Mouse (Mus musculus) right cerebral cortex, postnatal 4 days (tissue): Measurements from ENCODE around the gene Fam160a2.
A peak's percentile ranks its signal among the peaks of the same experiment; 100 is the strongest.

Experiments used
- DNase-seq: peaks from one replicate; pipeline ENCODE4 v3.0.0-alpha.2; 2022

Fam160a2 gene

DNA sequence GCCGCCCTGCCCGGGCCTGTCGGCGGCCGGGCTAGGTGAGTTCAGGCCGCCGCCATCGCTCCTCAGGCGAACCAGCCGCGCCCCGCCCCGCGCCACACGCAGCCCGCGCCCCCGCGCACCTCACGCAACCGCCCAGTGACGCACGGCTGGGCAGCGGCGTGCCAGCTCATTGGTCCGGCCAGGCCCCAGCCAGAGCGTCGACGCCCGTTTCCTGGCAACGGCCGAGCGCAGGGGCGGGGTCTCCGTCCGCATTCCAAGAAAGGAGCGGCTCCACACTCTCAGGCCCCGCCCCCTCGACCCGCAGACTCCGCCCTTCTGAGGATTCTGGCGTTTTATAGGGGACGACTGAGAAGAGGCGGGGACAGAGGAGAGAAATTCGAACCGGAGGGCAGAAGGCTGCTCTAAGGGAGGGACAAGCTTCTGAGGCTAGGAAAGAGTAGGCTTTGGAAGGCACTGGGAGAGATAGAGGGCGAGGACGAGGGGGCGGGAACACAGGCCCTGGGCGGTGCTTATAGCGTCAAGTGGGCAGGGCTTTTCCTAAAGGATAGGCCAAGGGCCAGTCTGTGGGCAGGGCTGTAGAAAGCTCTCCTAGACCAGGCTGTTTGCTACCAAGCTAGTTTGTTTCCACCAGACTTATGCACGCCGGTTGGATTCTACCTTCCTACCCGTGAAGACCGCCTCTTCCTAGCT is at the start of gene Fam160a2:
TSS of gene Fam160a2 (minus strand) at position 120 of the 690 bp plus-strand sequence.
- peak; percentile 99 for DNase-seq

DNA sequence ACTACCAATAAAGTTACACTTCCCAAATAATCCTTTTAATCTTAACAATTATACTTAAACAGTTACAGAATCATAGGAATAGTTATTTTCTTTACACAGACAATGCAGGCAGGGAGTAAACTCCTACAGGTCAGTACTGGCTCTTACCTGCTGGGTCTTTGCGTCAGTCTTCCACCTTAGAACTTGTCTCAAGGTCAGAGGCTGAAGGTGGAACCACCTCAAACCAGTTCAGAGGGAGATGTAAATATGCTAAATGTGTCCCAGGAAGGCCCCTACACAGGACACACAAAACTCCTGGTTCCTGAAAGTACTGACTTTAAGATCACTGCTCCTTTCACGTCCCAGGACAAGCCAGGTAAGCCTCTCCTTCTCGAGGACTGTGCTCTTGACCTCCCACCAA is 45.2 kb upstream of the Fam160a2 start:
- DNase-seq = no peak

- no peak for DNase-seq
These were observed 41.6 kb upstream of the Fam160a2 start for GRCm38 (mm10) chr7:105441426-105441825.

- no peak for DNase-seq
These were observed 38.3 kb upstream of the Fam160a2 start for GRCm38 (mm10) chr7:105437979-105438772.

DNA sequence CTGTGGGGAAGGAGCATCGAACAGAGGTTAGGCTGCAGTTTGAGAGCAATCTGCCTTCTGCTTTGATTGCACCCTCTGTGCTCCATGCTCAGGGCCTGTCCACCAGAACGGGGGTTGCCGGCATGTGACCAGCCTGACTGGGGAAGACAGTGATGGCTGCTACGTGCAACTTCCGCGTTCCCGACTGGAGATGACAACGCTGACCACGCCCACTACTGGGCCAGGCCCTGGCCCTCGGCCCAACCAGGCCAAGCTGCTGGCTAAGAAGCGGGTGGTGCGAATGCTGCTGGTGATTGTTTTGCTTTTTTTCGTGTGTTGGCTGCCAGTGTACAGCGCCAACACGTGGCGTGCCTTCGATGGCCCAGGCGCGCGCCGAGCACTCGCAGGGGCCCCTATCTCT is 34.9 kb upstream of the Fam160a2 start:
- no peak for DNase-seq

DNA sequence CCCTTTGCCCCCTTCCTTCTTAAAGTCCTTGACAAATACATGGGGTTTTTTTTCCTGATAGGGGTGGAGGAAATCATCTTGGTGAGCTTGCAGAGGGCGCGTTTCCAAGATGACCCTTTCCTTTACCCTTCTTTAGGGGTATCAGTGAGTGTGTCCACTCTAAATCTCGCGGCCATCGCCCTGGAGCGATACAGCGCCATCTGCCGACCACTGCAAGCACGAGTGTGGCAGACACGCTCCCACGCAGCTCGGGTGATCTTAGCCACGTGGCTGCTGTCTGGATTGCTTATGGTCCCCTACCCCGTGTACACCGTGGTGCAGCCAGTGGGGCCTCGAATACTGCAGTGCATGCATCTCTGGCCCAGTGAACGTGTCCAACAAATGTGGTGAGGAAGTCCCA is 34.0 kb upstream of the Fam160a2 start:
- no peak for DNase-seq

DNA sequence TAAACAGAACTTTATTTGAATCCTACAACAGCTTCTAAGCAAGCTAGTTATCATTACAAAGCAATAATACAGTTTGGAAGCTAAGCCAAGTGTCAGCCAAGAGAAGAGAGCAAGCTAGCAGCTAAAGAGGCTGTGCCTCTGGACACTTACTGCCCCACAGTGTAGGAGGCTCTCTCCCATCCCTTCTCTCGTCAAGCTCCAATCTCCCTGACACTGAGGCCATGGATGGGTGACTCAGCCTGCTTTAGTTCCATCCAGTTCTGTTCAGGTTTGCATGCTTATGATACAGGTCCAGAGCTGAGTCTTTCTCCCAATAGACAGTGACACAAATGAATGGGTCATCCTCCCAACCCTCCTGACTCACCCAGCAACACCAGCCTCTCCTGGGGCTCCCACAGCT is 32.2 kb upstream of the Fam160a2 start:
- DNase-seq = no peak

DNA sequence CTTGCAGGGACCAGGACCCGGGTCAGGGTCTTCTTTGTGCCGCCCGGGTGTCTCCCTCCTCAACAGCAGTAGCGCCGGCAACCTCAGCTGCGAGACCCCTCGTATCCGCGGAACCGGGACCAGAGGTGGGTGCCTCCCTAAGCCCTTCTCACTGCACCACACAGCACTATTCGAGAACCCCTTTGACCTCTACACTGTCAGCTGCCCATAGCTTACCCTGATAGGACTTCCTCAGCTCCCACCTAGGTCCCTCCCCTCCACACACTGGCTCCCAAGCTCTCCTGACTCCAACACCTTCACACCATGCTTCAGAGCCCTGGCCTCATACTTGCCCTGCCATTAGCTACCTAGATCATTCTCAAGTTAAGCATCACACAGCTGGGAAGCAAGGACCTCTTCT is 26.2 kb upstream of the Fam160a2 start:
- peak; percentile 19 for DNase-seq

DNA sequence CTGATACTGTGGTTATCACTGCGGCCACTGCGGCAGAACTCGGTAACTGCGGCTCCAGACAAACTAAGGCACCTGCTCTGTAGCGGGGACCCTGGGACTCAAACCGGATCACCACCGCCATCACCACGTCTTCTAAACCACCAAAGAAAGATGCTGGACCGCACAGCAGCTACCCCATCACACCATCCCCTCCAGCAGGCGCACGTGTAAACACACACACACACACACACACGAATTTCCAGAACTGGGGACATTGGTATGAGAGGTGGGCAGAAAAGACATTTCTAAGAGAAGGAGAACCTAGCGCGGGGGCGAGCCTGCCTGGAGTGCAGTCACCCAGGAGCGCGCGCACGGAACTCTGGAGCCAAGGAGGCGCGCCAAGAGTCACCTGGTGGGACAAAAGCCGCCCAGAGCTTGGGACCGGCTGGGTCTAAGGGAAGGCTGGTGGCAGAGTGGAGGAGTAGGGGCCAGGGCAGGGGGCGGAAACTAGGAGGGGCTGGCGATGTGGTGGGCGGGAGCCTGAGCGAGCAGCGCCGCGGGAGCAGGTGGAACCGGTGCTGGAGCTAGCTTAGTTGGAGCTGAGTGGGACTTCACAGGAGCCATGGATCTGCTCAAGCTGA is 25.7 kb upstream of the Fam160a2 start, which contains the start of gene Cckbr:
TSS of gene Cckbr (plus strand) at position 308 of the 620 bp plus-strand sequence.
- peak; percentile 33 for DNase-seq

DNA sequence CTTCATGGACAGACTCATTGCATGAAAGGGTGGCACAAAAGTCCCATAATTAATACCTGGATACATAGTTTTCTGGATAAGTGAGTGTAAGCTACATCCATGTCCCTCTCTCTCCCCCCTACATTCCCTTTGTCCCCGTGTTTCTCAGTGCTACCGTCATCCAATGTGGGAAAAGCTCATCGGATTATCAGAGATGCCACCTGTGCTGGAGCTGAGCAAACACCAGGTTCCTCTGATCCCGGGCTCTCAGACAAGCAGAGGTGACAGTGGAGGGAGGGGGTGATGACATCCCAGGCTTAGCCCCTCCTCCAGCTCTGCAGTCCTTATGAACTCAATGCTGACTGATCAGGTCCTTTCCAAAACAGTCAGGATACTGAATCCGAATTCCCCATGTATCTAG is 24.5 kb upstream of the Fam160a2 start:
- DNase-seq = no peak

- DNase-seq = no peak
These were observed 21.0 kb upstream of the Fam160a2 start for GRCm38 (mm10) chr7:105420903-105421302.

DNA sequence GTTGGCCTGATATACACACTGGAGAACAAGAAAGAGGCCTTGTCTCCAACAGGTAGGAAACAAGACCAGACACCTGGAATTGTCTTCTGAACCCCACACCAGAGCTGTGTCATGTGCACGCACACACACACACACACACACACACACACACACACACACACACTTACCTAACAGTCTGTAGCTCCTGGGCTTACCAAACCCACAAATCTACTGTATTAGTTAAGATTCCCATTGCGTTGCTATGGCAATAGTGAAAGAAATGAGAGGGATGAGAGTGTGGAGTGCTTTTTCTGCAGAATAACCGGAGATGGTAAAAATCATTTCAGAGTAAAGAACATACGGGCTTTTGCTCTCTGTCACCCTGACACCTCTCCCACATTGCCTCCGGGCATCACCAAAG is 18.3 kb upstream of the Fam160a2 start:
- no peak for DNase-seq

DNA sequence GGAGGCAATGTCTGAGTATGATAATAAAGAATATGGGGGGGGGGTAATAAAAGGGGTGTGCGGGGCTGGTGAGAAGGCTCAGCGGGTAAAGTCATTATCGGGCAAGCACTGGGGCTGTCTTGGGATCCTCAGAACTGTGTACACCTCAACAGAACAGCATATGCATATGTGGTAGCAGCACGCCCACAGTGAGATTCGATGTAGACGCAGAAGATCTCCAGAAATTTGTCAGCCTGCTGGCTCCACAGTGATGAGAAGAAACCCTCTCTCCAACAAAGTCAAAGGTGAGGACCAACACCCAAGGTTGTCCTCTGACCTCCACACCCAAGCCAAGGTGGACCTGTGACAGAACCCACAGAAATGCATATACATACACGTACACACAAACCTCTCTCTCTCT is 16.7 kb upstream of the Fam160a2 start:
- no peak for DNase-seq

DNA sequence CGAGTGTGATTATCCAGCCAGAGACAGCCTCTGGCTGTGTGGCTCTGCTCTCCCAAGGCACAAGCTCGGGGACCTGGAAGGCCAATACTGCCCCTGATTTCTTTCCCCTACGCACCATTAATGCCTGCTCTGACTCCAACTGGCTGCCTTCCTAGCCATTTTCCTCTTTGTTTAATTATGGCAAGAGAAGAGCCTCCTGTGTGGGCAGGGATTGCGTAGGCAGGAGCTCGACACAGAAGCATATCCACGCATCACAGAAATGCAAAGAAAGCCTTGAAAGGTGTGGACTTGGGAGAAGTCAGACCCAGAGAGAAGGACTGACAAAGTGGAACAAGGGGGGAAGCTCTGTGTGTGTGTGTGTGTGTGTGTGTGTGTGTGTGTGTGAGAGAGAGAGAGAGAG is 14.5 kb upstream of the Fam160a2 start:
- DNase-seq = no peak

DNA sequence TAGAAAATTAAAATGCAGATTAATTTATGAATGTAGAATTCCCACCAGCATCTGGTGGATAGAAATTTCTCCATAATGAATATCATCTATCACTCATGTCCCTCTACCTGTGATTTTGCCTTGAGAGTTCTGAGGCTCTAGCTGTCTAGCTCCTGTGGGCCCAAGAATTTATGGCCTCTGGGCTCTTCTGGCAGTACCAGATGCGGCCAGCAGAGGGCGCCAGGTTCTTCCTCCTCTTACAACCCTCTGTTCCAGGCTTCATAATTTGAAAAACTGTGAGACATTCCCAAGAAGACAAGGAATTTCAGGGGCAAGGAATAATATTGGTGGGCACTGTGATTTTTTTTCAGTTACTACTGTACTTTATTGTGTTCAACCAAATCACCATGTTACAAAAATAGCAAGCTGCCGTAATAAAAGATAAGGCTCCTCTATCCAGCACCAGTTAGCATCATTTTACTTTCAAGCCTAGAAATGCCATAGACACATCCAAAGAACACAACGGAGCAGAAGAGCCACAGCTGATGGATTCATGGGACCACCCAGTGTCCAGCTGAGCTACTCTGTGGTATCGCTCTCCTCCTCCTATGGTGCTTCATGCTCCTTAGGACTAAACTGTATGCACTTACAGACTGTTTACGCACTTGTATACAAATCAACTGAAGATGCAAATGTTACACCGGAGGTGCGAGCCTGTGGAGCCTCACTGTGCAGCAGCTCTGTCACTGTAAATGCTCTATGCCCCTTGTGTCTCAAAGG is 12.2 kb upstream of the Fam160a2 start:
- DNase-seq = peak; percentile 87

DNA sequence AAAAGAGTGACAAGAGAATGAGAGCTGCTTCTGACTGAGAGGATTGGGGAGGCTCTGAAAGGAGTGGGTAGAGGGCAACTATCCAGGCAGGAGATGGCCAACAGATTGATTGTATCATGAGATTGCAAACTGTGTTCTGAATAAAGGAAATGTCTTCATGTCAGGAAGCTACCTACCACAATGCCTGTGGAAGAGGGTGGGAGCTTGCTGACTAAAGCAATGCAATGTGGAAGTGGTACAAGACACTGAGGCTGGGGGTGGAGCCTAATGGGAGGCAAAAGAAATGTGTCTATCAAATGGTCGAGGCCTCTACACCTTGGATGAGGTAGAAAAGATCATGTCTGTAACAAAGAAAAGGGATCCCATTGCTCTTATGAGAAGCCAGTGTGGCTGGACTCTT is 6.5 kb upstream of the Fam160a2 start:
- no peak for DNase-seq

DNA sequence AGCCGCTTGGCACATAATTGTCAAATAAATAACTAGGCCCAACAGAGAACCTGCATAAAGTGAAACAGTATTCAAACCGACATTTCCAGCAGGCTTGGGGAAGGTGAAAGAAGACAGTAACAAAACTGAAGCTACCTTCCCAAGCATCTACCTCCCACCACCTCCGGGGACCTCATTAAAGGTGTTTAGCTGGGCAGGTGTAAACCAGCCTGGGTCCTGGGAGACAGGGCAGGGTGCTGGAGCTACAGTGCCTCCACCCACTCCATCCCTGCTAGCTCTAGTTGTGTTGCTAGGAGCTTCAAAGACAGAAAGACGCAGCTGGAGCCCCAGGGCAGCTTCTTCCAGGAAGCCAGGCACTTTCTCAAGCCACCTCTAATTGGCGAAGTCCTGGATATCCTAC is 4.4 kb upstream of the Fam160a2 start, which contains the start of gene Cnga4:
TSS of gene Cnga4 (plus strand) at position 301 of the 400 bp plus-strand sequence.
- DNase-seq = no peak

DNA sequence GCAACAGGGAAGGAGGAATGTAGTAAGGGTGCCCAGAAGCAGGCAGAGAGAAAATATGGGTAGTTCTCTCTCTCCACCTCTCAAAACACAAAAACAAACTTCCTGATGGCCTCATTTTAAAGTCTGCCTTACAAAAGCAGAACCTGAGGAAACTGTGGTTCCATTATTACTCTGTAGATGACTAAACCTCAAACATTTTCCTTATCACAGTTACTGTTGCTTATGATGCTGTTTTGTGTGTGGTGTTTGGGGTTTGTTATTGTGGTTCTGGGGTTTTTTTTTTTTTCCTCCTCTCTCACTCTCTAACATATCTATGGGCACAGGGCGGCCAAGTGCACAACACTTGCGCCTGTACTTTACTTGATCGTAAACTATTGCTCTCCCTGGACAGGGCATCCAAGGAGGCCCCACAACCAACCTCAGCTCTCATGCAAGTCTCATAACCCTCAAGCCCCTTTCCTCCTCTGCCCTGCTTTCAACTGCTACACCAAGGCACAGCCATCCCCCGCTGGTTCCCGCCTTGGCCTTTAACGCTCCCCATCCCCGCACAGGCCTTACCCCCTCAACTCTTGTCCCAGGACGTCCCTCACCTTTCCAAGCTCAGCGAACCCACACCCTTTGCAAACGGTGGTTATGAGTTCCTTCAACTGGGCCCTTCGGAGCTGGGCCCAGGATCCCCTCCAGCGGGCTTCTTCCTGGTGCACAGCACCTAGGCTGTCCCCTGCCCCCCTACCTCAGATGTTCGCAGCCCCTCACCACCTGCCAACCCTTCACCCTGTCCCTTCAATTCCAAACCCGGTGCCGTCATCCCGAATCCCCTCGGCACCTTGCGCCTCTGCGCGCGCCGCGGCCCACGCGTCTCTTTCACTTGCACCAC is 558 bp downstream of the Fam160a2 start:
- DNase-seq = no peak

DNA sequence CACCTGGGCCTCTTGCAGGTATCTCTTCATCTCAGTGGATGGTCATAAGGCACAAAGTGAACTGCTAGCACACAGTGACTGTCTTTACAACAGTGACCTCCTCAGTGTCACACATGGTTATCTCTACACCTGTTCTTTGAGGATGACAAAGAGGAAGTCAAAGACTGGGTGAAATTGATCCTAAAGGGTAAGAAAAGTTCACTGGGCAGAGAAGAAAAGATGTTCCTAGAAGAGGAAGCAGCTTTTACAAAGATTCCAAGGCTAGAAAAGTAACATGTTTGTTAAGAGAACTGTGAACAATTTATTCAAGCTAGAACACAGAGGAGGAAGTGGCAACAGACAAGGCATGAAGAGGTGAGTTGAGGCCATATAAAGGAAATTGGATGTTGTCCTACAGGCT is 3.7 kb downstream of the Fam160a2 start:
- DNase-seq = no peak

DNA sequence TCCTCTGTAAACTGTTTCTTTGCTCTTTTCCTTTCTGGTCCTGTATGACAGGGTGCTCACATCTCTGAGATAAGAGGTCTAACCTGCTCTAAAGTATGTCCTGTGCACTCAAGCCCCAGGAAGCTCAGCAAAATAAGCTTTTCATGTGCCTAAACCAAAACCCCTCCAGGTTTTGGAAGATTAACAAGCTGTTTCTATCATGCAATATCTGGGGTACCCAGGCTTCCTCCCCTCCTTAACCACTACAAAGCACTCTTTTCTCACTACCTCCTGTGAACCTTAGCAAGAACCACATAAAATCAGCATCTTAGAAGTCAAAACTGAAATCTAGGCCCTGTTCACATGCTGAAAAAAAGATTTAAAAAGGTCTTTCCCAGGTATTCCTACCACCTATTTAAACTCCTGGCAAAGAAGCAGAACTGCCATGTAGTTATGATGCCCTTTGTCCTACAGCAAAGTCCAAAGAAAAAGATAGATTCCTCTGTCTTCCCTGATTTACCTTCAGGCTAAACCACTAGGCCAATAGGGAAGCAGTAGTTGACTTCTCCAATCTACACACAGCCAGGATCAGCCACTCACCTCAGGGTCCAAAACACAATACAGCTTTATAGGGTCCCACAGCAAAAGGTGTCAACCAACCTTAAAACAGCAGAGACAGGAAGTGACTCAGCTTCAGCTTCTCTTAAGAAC is 4.6 kb downstream of the Fam160a2 start:
- DNase-seq = no peak

DNA sequence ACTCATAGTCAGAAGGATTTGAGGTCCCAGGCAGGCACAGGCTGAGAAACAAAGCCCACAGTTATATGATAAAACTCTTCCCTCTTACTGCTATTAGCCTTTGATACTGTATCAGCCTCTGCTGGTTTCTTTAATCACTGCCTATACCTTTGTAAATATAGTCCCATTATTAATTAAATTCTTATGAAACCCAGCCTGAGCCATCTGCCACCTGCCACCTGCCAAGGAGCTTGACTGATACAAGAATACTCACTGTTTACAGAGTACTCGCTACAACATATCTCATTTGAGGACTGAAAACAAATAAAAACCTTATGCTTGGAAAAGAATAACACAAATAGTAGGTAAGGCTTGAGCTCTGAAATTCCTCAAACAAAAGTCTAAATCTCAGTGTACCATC is 5.2 kb downstream of the Fam160a2 start:
- no peak for DNase-seq
